Mouse (Mus musculus) ES-E14 (cell line): ENCODE results near the gene Kcnj12. TPM values are rescaled to one million over a fixed set of nuclear protein-coding genes. Genes with fewer than 3 reads are reported as not detected.

Experiments used
- DNase-seq: peaks from one replicate; pipeline ENCODE4 v3.0.0-alpha.2; 2013; ENCODE audit warnings: low read depth, low spot score
- H3K27ac ChIP-seq: 2 replicates; pipeline ENCODE4 v1.5.1; 2012; ENCODE audit warnings: low read depth, mild to moderate bottlenecking, low read length, moderate library complexity, mixed read lengths; ENCODE audit not compliant: poor library complexity, insufficient read depth, severe bottlenecking
- H3K36me3 ChIP-seq: 2 replicates; pipeline ENCODE4 v1.6.1; 2012; ENCODE audit warnings: mild to moderate bottlenecking, low read length, moderate library complexity, mixed read lengths; ENCODE audit not compliant: control insufficient read depth, poor library complexity, insufficient read depth, severe bottlenecking
- H3K4me1 ChIP-seq, 2 experiments: fragments of 150-350 bp in 1 of 2; sonication (generic) in 1 of 2; 2 replicates each; pipeline ENCODE4 v1.6.1; 2012; ENCODE audit warnings: low read length in 2 of 2, mild to moderate bottlenecking in 1 of 2, mixed read lengths in 1 of 2; ENCODE audit not compliant: control insufficient read depth in 2 of 2, insufficient read depth in 2 of 2, poor library complexity in 1 of 2
- H3K4me3 ChIP-seq, 2 experiments: fragments of 150-350 bp in 1 of 2; sonication (generic) in 1 of 2; 2 replicates each; pipeline ENCODE4 v1.5.1; 2012; ENCODE audit warnings: low read length in 2 of 2, low read depth in 1 of 2, mild to moderate bottlenecking in 1 of 2, mixed read lengths in 1 of 2; ENCODE audit not compliant: insufficient read depth in 1 of 2, poor library complexity in 1 of 2, severe bottlenecking in 1 of 2
- H3K9ac ChIP-seq: 2 replicates; pipeline ENCODE4 v1.6.1; 2012; ENCODE audit warnings: low read depth, mild to moderate bottlenecking, low read length, mixed read lengths; ENCODE audit not compliant: poor library complexity, insufficient read depth, severe bottlenecking
- H3K9me3 ChIP-seq: fragments of 150-350 bp; sonication (generic); 2 replicates; pipeline ENCODE4 v1.6.1; 2012; ENCODE audit warnings: low read depth, mild to moderate bottlenecking, low read length; ENCODE audit not compliant: control insufficient read depth, insufficient read depth
- CHD2 ChIP-seq: IDR thresholded peaks from 2 replicates; pipeline ENCODE4 v1.6.1; 2014; ENCODE audit warnings: mild to moderate bottlenecking, low read depth, low read length, inconsistent platforms
- HCFC1 ChIP-seq: IDR thresholded peaks from 2 replicates; pipeline ENCODE4 v1.6.1; 2012; ENCODE audit warnings: low read length, inconsistent platforms, borderline replicate concordance; ENCODE audit not compliant: insufficient read depth
- MAFK ChIP-seq: IDR thresholded peaks from 2 replicates; pipeline ENCODE4 v1.6.1; 2014; ENCODE audit warnings: mild to moderate bottlenecking, low read depth, low read length, inconsistent platforms; ENCODE audit not compliant: insufficient read depth
- ZC3H11A ChIP-seq: IDR thresholded peaks from 2 replicates; pipeline ENCODE4 v1.6.1; 2012; ENCODE audit warnings: low read depth, mild to moderate bottlenecking, inconsistent platforms, low read length, borderline replicate concordance
- ZNF384 ChIP-seq: IDR thresholded peaks from 2 replicates; pipeline ENCODE4 v1.6.1; 2012; ENCODE audit warnings: low read depth, low read length, inconsistent platforms
- in situ Hi-C, 2 experiments: fragments of 600-800 bp; cut with MboI; formaldehyde crosslinking; loops; one replicate each; pipeline ENCODE4 v1.15.1; 2025; ENCODE audit warnings: low sequenced_read_pairs in 2 of 2, inconsistent platforms in 1 of 2; ENCODE audit not compliant: unreplicated experiment in 2 of 2
- total RNA-seq: library from RNA; depleted of rRNA; stranded (reverse); fragments of 300-350 nt; gene quantifications from 2 replicates; pipeline ENCODE4 v1.2.3, GENCODE M21; 2012; rRNA removed

Kcnj12 gene
- 4.0 and 5.9 TPM in 2 replicates for total RNA-seq

DNA sequence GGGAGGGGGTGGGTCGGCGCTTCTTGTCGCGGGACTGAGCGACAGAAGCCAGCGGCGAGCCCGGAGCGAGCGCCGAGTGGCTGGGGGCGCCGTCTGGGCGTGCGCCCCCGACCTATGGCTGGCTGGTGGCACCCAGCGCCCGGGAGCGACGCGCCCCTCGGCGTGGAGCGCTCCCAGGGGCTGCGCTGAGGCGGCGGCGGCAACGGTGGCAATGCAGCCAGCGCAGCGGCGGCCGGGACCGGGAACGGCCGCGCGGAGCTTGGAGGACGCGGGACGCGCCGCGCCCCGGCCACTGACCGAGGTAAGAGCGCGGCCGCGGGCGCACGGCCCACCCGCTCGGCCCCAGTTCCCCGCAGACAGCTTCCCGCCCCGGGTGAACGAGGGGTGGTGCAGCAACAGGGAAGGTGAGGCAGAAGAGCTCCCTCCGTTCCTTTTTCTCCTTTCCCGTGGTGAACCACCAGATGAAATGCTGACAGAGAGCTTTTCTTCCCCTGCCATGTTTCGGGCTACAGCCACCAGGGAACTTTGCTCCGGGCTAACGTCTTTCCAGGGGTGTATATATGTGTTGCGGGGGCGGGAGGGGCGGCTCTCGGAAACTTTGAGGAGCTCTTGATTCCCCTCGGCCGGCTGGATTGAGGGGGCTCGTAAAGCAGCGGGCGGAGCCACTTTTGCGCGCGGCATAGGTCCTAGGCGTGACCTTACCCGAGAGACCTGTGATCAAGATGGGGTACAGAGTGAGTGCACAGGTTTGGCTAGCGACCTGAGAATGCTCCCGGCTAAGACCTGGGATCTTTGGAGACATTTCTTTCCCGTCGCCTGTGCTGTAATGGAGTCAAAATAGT is at the start of gene Kcnj12:
Gene Kcnj12 (plus strand): TSS at position 15 of the 842 bp plus-strand sequence.
- H3K27ac ChIP-seq, result no peak within 1 kb of the TSS
- TF ChIP-seq CHD2 (no peak), HCFC1 (0 out of 2 replicates have a peak, but pooled peaks have one; percentile 14), MAFK (peak; percentile 70), ZNF384 (no peak), ZC3H11A (no peak)
- in situ Hi-C loops, result no loop called here
- peak within 1 kb of the TSS; percentile 80 for H3K4me3 ChIP-seq
- H3K9ac ChIP-seq, result peak within 1 kb of the TSS; percentile 75
- no peaks in the 10 kb centered on the region for H3K36me3 ChIP-seq
- peak; percentile 38 for DNase-seq
- peaks cover 2 to 4% of the 10 kb centered on the region in 2 experiments; a peak in 1 of 4 replicates for H3K4me1 ChIP-seq
- no peaks in the 10 kb centered on the region for H3K9me3 ChIP-seq

DNA sequence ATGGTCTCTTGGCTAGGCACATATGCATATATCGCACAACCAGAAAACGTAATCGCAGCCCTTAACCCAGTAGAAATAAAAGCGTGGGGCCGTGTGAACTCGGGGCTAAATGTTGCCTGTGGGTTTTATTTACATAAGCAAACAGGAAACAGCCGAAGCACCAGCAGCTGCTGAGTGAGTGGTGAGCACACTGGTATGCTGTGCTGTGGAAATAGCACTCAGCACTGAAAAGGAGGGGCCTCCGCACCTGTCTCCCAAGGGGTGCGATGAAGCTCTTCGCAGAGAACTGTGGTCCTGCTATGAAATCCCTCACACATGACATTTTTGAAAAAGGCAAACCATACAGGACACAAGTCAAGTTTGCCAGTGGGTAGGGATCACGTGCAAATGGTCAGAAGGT is 47.3 kb upstream of the Kcnj12 start:
- TF ChIP-seq ZNF384 (no peak), CHD2 (no peak)
- no peak for DNase-seq
- Histone ChIP-seq H3K4me1 (peaks cover 6 to 20% of the 10 kb centered on the region in 2 experiments; a peak in 3 of 4 replicates), H3K9me3 (no peaks in the 10 kb centered on the region), H3K36me3 (no peaks in the 10 kb centered on the region), H3K9ac (no peak overlapping the region), H3K27ac (no peak overlapping the region), H3K4me3 (no peak overlapping the region)
- in situ Hi-C loops, result no loop called here

- Histone ChIP-seq H3K27ac (no peak overlapping the region; the same call in 1 of the 2 replicates), H3K36me3 (no peaks in the 10 kb centered on the region)
- in situ Hi-C loops, result no loop called here
Observed at GRCm38 (mm10) chr11:60976234-60976633, 46.1 kb upstream of the Kcnj12 start.

DNA sequence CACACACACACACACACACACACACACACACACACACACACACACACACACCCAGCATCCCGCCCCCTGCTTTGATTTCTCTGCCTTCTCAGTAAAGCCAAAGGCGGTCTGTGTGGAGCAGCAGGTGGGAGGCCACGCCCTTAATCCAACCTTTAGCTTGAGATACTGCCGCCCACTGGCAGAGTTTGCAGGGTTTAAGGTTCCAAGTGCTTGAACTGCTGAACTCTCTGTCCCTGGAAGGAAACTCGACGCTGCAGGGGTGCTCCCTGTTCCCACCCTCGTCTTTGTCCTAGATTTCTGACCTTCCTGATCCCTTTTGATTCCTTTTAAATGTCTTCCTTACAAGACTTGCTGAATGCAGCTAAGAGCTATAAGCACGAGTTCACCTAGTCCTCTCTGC is 45.6 kb upstream of the Kcnj12 start:
- Histone ChIP-seq H3K36me3 (no peaks in the 10 kb centered on the region), H3K9ac (no peak overlapping the region), H3K4me3 (no peak overlapping the region), H3K27ac (peak overlapping the region; percentile 54; the same call in 1 of the 2 replicates), H3K4me1 (peaks cover 6 to 20% of the 10 kb centered on the region in 2 experiments; a peak in 3 of 4 replicates), H3K9me3 (no peaks in the 10 kb centered on the region)
- peak; percentile 93 for DNase-seq
- in situ Hi-C loops, result no loop called here
- TF ChIP-seq CHD2 (0 out of 2 replicates have a peak, but pooled peaks have one; percentile 22), HCFC1 (no peak)

More at GRCm38 (mm10) chr11:60976234-60976633, 46.1 kb upstream of the Kcnj12 start:
- Histone ChIP-seq H3K9me3 (no peaks in the 10 kb centered on the region), H3K9ac (no peak overlapping the region), H3K4me1 (peaks cover 6 to 20% of the 10 kb centered on the region in 2 experiments; a peak in 3 of 4 replicates), H3K4me3 (no peak overlapping the region)
- TF ChIP-seq HCFC1 (no peak), CHD2 (no peak), ZC3H11A (no peak), MAFK (no peak), ZNF384 (no peak)
- DNase-seq, result peak; percentile 29
